Mouse (Mus musculus) testis, adult 2 months (tissue): ENCODE data around the gene Adam12.

Experiments
- CTCF ChIP-seq: fragments of 200-500 bp; IDR thresholded peaks from 2 replicates; pipeline ENCODE4 v1.5.1; 2012; ENCODE audit warnings: low read depth, mild to moderate bottlenecking, inconsistent platforms, low read length, moderate library complexity; ENCODE audit not compliant: control insufficient read depth, insufficient read depth, insufficient replicate concordance
- POLR2A ChIP-seq: fragments of 200-500 bp; IDR thresholded peaks from 2 replicates; pipeline ENCODE4 v1.6.1; 2012; ENCODE audit warnings: low read depth, mild to moderate bottlenecking, inconsistent platforms, low read length, moderate library complexity; ENCODE audit not compliant: control insufficient read depth

DNA sequence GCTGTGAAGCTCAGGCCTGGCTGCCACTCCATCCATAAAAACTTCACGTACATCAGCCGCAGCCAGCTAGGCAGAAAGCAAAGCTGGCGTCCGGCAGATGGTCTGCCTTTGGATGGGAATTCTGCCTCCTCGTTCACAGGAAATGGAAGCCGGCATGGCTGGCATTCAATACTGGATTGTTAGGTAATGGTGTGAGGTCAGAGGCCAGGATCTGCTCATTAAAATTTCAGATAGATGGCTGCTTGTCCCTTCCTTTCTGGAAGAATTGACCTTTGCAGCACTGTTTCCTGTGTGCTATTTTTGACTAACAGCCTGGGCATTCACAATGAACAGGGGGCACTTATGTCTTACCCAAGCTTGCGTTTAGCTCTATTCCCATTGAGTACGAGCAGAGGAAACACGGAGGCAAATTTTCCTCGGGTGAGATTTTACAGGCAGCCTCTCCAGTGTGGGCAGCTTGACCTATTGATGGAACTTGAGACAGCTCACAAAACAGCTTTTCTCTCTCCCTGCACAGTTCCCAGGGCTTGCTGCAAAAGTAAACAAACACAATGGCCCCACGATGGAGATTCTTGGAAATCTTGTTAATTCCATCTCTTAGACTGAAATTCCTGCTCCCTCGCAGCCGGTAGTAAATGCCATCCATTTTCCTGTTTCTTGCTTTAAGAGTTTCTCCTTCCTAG, 4.0 kb downstream of the Adam12 start:
- TF ChIP-seq CTCF: no peak
- TF ChIP-seq POLR2A: no peak
